24 mouse cellular contexts compared by ENCODE assay signal in genomic region chr15:82947431-82947830, GRCm38 (mm10). TPM values are rescaled to one million over a fixed set of nuclear protein-coding genes. Genes with fewer than 3 reads are reported as not detected.
DNase-seq lines count a peak whose midpoint lies in the region; ATAC-seq and TF ChIP-seq lines count a peak whose summit lies in the region.
"Had no signal": no experiment of that assay in that cellular context is flagged by ENCODE, and none has a peak within 500 bp of the region (broad histone marks: within the 10 kb centered on the region; RNA-seq: fewer than 3 reads in every experiment).

No protein-coding gene starts in this region.

- peaks cover 11% of the 10 kb centered on the region; the same call in 1 of the 2 replicates for H3K27me3 ChIP-seq in embryonic facial prominence, embryonic 13.5 days
- H3K27me3 ChIP-seq in embryonic facial prominence, embryonic 10.5 days (replicated peaks; ENCODE audit: low read depth, poor library complexity, severe bottlenecking), result peaks cover 66% of the 10 kb centered on the region
- H3K27me3 ChIP-seq in cerebellum, adult 2 months (ENCODE audit: control insufficient read depth, insufficient read depth, low read length), result no peaks in the 10 kb centered on the region; the same call in 1 of the 2 replicates
- no peaks in the 10 kb centered on the region for H3K27me3 ChIP-seq in intestine, postnatal 0 days (replicated peaks; ENCODE audit: control insufficient read depth, insufficient read depth, low read length)
- H3K27me3 ChIP-seq: forebrain, embryonic 15.5 days had no signal

- TF ChIP-seq CTCF in cerebellum, adult 2 months (IDR thresholded peaks at IDR 0.05; ENCODE audit: borderline replicate concordance, insufficient read depth, low read depth, low read length), result no peak
- no peak for TF ChIP-seq CTCF in intestine, postnatal 0 days (IDR thresholded peaks at IDR 0.05; ENCODE audit: low read depth)
- TF ChIP-seq CTCF in layer of hippocampus, adult 2 months (conservative IDR thresholded peaks at IDR 0.05), result no peak

- H3K4me2 ChIP-seq in embryonic facial prominence, embryonic 13.5 days, result no peak overlapping the region
- no peak overlapping the region for H3K4me2 ChIP-seq in intestine, postnatal 0 days (replicated peaks; ENCODE audit: low read depth)
- H3K4me2 ChIP-seq: embryonic facial prominence, embryonic 12.5 days; forebrain, embryonic 15.5 days; hindbrain, embryonic 15.5 days; intestine, embryonic 15.5 days; kidney, embryonic 15.5 days; midbrain, embryonic 13.5 days; neural tube, embryonic 12.5 days had no signal

- H3K4me1 ChIP-seq in embryonic facial prominence, embryonic 13.5 days, result peaks cover 57% of the 10 kb centered on the region
- peaks cover 44% of the 10 kb centered on the region for H3K4me1 ChIP-seq in embryonic facial prominence, embryonic 10.5 days
- H3K4me1 ChIP-seq in cerebellum, adult 2 months (ENCODE audit: control insufficient read depth, insufficient read depth, low read length), result peaks cover 18% of the 10 kb centered on the region
- no peaks in the 10 kb centered on the region for H3K4me1 ChIP-seq in intestine, postnatal 0 days (replicated peaks; ENCODE audit: control insufficient read depth, insufficient read depth, low read length)

- H3K9me3 ChIP-seq in embryonic facial prominence, embryonic 13.5 days, result no peaks in the 10 kb centered on the region
- H3K9me3 ChIP-seq in embryonic facial prominence, embryonic 10.5 days, result no peaks in the 10 kb centered on the region
- no peaks in the 10 kb centered on the region for H3K9me3 ChIP-seq in intestine, postnatal 0 days (ENCODE audit: control insufficient read depth)
- H3K9me3 ChIP-seq: embryonic facial prominence, embryonic 12.5 days; forebrain, embryonic 15.5 days; heart, embryonic 10.5 days; hindbrain, embryonic 15.5 days; intestine, embryonic 15.5 days; kidney, embryonic 15.5 days; midbrain, embryonic 13.5 days; neural tube, embryonic 12.5 days had no signal

- no peak overlapping the region for H3K4me3 ChIP-seq in embryonic facial prominence, embryonic 13.5 days
- no peak overlapping the region for H3K4me3 ChIP-seq in embryonic facial prominence, embryonic 10.5 days
- H3K4me3 ChIP-seq in cerebellum, adult 2 months (replicated peaks; ENCODE audit: insufficient read depth, low read depth, low read length), result no peak overlapping the region
- no peak overlapping the region for H3K4me3 ChIP-seq in intestine, postnatal 0 days (ENCODE audit: low read depth, low read length)
- H3K4me3 ChIP-seq in layer of hippocampus, adult 2 months, result no peak overlapping the region
- H3K4me3 ChIP-seq: embryonic facial prominence, embryonic 12.5 days; forebrain, embryonic 15.5 days; heart, embryonic 10.5 days; hindbrain, embryonic 15.5 days; intestine, embryonic 15.5 days; kidney, embryonic 15.5 days; midbrain, embryonic 13.5 days; neural tube, embryonic 12.5 days had no signal

- no peak for DNase-seq in embryonic facial prominence, embryonic 10.5 days (ENCODE audit: low spot score)
- peak; percentile 53 for DNase-seq in lung, postnatal 10 days
- no peak for DNase-seq in lung, postnatal 25 days (ENCODE audit: low spot score)
- peak; percentile 46 to 73 for DNase-seq in cerebellum, adult 2 months
- DNase-seq in cerebellum, postnatal 36 days, result peak; percentile 48 to 67
- no peak for DNase-seq in layer of hippocampus, adult 2 months (ENCODE audit: low spot score in 2 of 2)
- DNase-seq: adrenal gland, postnatal 10 days; heart, postnatal 10 days; layer of hippocampus, postnatal 36 days; liver; thymus, postnatal 14 days had no signal

- H3K27ac ChIP-seq in embryonic facial prominence, embryonic 13.5 days, result no peak overlapping the region
- H3K27ac ChIP-seq in embryonic facial prominence, embryonic 10.5 days (replicated peaks), result no peak overlapping the region
- no peak overlapping the region for H3K27ac ChIP-seq in cerebellum, adult 2 months (ENCODE audit: insufficient read depth, low read length)
- no peak overlapping the region for H3K27ac ChIP-seq in intestine, postnatal 0 days (ENCODE audit: low read depth, low read length)
- no peak overlapping the region for H3K27ac ChIP-seq in layer of hippocampus, adult 2 months
- H3K27ac ChIP-seq: embryonic facial prominence, embryonic 12.5 days; forebrain, embryonic 15.5 days; heart, embryonic 10.5 days; hindbrain, embryonic 15.5 days; intestine, embryonic 15.5 days; kidney, embryonic 15.5 days; midbrain, embryonic 13.5 days; neural tube, embryonic 12.5 days; stomach, postnatal 0 days had no signal

- peaks cover 10% of the 10 kb centered on the region; the same call in 1 of the 2 replicates for H3K36me3 ChIP-seq in embryonic facial prominence, embryonic 13.5 days
- H3K36me3 ChIP-seq in embryonic facial prominence, embryonic 10.5 days (replicated peaks), result no peaks in the 10 kb centered on the region
- no peaks in the 10 kb centered on the region for H3K36me3 ChIP-seq in intestine, postnatal 0 days (ENCODE audit: control insufficient read depth, insufficient read depth)
- H3K36me3 ChIP-seq: embryonic facial prominence, embryonic 12.5 days; forebrain, embryonic 15.5 days; heart, embryonic 10.5 days; hindbrain, embryonic 15.5 days; intestine, embryonic 15.5 days; kidney, embryonic 15.5 days; midbrain, embryonic 13.5 days; neural tube, embryonic 12.5 days had no signal

- ATAC-seq in embryonic facial prominence, embryonic 13.5 days (ENCODE audit: insufficient number of reproducible peaks, insufficient read depth, low FRiP score, low TSS enrichment, low read depth), result no peak
- ATAC-seq in intestine, postnatal 0 days, result no peak
- ATAC-seq: forebrain, embryonic 15.5 days; intestine, embryonic 15.5 days; lung, postnatal 0 days; midbrain, embryonic 13.5 days; Patski had no signal

- H3K9ac ChIP-seq in embryonic facial prominence, embryonic 13.5 days, result 0 out of 2 replicates have a peak overlapping the region, but pooled peaks have one; percentile 16
- no peak overlapping the region for H3K9ac ChIP-seq in intestine, postnatal 0 days (ENCODE audit: low read depth, low read length)
- H3K9ac ChIP-seq: embryonic facial prominence, embryonic 12.5 days; forebrain, embryonic 15.5 days; hindbrain, embryonic 15.5 days; intestine, embryonic 15.5 days; kidney, embryonic 15.5 days; midbrain, embryonic 13.5 days; neural tube, embryonic 12.5 days had no signal

- TF ChIP-seq POLR2A in cerebellum, adult 2 months (IDR thresholded peaks at IDR 0.05; ENCODE audit: borderline replicate concordance, insufficient read depth, low read length), result no peak

- 73% methylated on average over 5 of the region's 5 CpGs for WGBS in embryonic facial prominence, embryonic 13.5 days
- whole genome bisulfite sequencing in embryonic facial prominence, embryonic 10.5 days, result 83% methylated on average over 5 of the region's 5 CpGs
- WGBS in cerebellum, adult 2 months, result 21% methylated on average over 5 of the region's 5 CpGs
- 61% methylated on average over 5 of the region's 5 CpGs for WGBS in intestine, postnatal 0 days

RNA-seq across cellular contexts. Expression of gene Tcf20, which starts 40.2 kb away (rescaled TPM):
- 15.2 and 15.8 TPM in 2 replicates for polyA plus RNA-seq in embryonic facial prominence, embryonic 13.5 days (2015; fragmentation: Nextera tagmentation; extraction: Ambion mirVana)
- 8.4 and 8.5 TPM in 2 replicates for polyA plus RNA-seq in embryonic facial prominence, embryonic 10.5 days (2016; fragmentation: Nextera tagmentation; extraction: Ambion mirVana)
- 25.0 and 25.8 TPM in 2 replicates for polyA plus RNA-seq in cerebellum, adult 2 months (2012; rRNA removed)
- polyA plus RNA-seq in intestine, postnatal 0 days (2015; fragmentation: Nextera tagmentation; extraction: Ambion mirVana), result 3.9 and 4.1 TPM in 2 replicates
- 100 to 1,000 TPM; 219 to 230 TPM for total RNA-seq in layer of hippocampus, adult 2 months (2021)

Comparison
In these comparisons a context has a peak if more than half of its experiments do, and no peak if none do; other contexts are left out.
1. DNase-seq: peak in lung, postnatal 10 days (single experiment), cerebellum, adult 2 months (2 of 2) and cerebellum, postnatal 36 days (2 of 2); none in embryonic facial prominence, embryonic 10.5 days (single experiment), lung, postnatal 25 days (single experiment) and layer of hippocampus, adult 2 months (0 of 2).